Mouse (Mus musculus): ENCODE measurements around the gene Cfap99.

DNA sequence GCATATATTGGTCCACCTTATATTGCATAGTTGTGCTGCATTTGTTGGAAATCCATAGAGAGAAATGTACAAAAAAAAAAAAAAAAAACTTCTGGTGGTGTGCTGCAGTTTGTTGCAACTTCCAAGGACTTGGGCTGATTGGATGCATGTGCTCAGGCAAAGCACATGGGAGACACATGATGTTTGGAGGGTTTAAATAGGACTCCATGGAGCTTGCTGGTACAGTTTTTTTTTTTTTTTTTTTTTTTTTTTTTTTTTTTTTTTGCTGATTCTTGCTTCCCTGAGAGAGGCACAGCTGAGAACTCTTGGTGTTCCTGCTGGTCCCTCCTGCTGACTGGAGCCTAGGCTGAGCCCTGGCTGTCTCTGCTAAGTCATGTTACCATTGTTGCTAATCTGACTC, 74.7 kb downstream of the Cfap99 start:
- no peak for TF ChIP-seq CTCF (conservative IDR thresholded peaks at IDR 0.05; ENCODE audit: insufficient read depth, insufficient read length, low read depth, low read length)
- TF ChIP-seq POLR2A (IDR thresholded peaks at IDR 0.05; ENCODE audit: low read depth, low read length) = no peak

All from kidney, adult 2 months (tissue).